Mouse (Mus musculus): Measurements from ENCODE around the gene 4930564D02Rik. TPM values are rescaled to one million over a fixed set of nuclear protein-coding genes. Genes with fewer than 3 reads are reported as not detected.

4930564D02Rik gene
- polyA plus RNA-seq, 1 experiment from 2014 or later, result not detected

GRCm38 (mm10) chr3:105060992-105061391 is 5.7 kb upstream of the 4930564D02Rik start:
- no peaks in the 10 kb centered on the region for H3K36me3 ChIP-seq
- H3K27ac ChIP-seq, result no peak overlapping the region
- no peak for ATAC-seq
- no peak overlapping the region for H3K4me3 ChIP-seq (replicated peaks)
- no peaks in the 10 kb centered on the region for H3K9me3 ChIP-seq
- WGBS, result 84% methylated on average over 6 of the region's 6 CpGs
- peaks cover 5% of the 10 kb centered on the region; the same call in 1 of the 2 replicates for H3K4me1 ChIP-seq (replicated peaks)
- H3K9ac ChIP-seq (replicated peaks), result no peak overlapping the region
- no peak overlapping the region for H3K4me2 ChIP-seq (replicated peaks)
- H3K27me3 ChIP-seq, result peaks cover 19% of the 10 kb centered on the region; the same call in 1 of the 2 replicates

- peaks cover 5% of the 10 kb centered on the region; the same call in 1 of the 2 replicates for H3K4me1 ChIP-seq (replicated peaks)
- H3K9me3 ChIP-seq, result no peaks in the 10 kb centered on the region
- peaks cover 19% of the 10 kb centered on the region; the same call in 1 of the 2 replicates for H3K27me3 ChIP-seq
- no peak overlapping the region for H3K9ac ChIP-seq (replicated peaks)
- no peaks in the 10 kb centered on the region for H3K36me3 ChIP-seq
- H3K4me2 ChIP-seq (replicated peaks), result no peak overlapping the region
- ATAC-seq, result no peak
- no peak overlapping the region for H3K27ac ChIP-seq
- H3K4me3 ChIP-seq (replicated peaks), result no peak overlapping the region
- WGBS, result 80% methylated on average over 3 of the region's 3 CpGs
Observed at GRCm38 (mm10) chr3:105061496-105061895, 5.1 kb upstream of the 4930564D02Rik start.

GRCm38 (mm10) chr3:105061991-105062390 is 4.7 kb upstream of the 4930564D02Rik start:
- H3K4me2 ChIP-seq (replicated peaks), result no peak overlapping the region
- WGBS, result 61% methylated on average over 1 of the region's 1 CpGs
- no peak overlapping the region for H3K9ac ChIP-seq (replicated peaks)
- no peak for ATAC-seq
- H3K9me3 ChIP-seq, result no peaks in the 10 kb centered on the region
- peaks cover 5% of the 10 kb centered on the region; the same call in 1 of the 2 replicates for H3K4me1 ChIP-seq (replicated peaks)
- peaks cover 19% of the 10 kb centered on the region; the same call in 1 of the 2 replicates for H3K27me3 ChIP-seq
- H3K27ac ChIP-seq, result no peak overlapping the region
- H3K4me3 ChIP-seq (replicated peaks), result no peak overlapping the region
- no peaks in the 10 kb centered on the region for H3K36me3 ChIP-seq

GRCm38 (mm10) chr3:105062676-105063075 is 4.0 kb upstream of the 4930564D02Rik start:
- Histone ChIP-seq H3K4me2 (replicated peaks) (no peak overlapping the region), H3K36me3 (no peaks in the 10 kb centered on the region), H3K4me1 (replicated peaks) (peaks cover 5% of the 10 kb centered on the region; the same call in 1 of the 2 replicates), H3K9me3 (no peaks in the 10 kb centered on the region), H3K4me3 (replicated peaks) (no peak overlapping the region), H3K9ac (replicated peaks) (no peak overlapping the region), H3K27me3 (peaks cover 19% of the 10 kb centered on the region; the same call in 1 of the 2 replicates), H3K27ac (no peak overlapping the region)
- no peak for ATAC-seq
- 90% methylated on average over 9 of the region's 9 CpGs for WGBS

- Histone ChIP-seq H3K27ac (no peak overlapping the region), H3K9ac (replicated peaks) (no peak overlapping the region), H3K4me2 (replicated peaks) (no peak overlapping the region), H3K9me3 (no peaks in the 10 kb centered on the region), H3K36me3 (no peaks in the 10 kb centered on the region), H3K4me3 (replicated peaks) (no peak overlapping the region), H3K4me1 (replicated peaks) (no peaks in the 10 kb centered on the region), H3K27me3 (no peaks in the 10 kb centered on the region)
- no peak for ATAC-seq
- 83% methylated on average over 8 of the region's 8 CpGs for WGBS
Observed at GRCm38 (mm10) chr3:105070553-105070952, 3.9 kb downstream of the 4930564D02Rik start.

GRCm38 (mm10) chr3:105071251-105071650 is 4.6 kb downstream of the 4930564D02Rik start:
- WGBS, result 95% methylated on average over 5 of the region's 5 CpGs
- H3K9me3 ChIP-seq, result no peaks in the 10 kb centered on the region
- no peak overlapping the region for H3K4me3 ChIP-seq (replicated peaks)
- H3K27ac ChIP-seq, result no peak overlapping the region
- H3K36me3 ChIP-seq, result no peaks in the 10 kb centered on the region
- no peaks in the 10 kb centered on the region for H3K4me1 ChIP-seq (replicated peaks)
- no peak overlapping the region for H3K4me2 ChIP-seq (replicated peaks)
- H3K27me3 ChIP-seq, result no peaks in the 10 kb centered on the region
- no peak overlapping the region for H3K9ac ChIP-seq (replicated peaks)
- ATAC-seq, result no peak

GRCm38 (mm10) chr3:105072536-105072935 is 5.9 kb downstream of the 4930564D02Rik start:
- Histone ChIP-seq H3K4me3 (replicated peaks) (no peak overlapping the region), H3K36me3 (no peaks in the 10 kb centered on the region), H3K9ac (replicated peaks) (no peak overlapping the region), H3K4me1 (replicated peaks) (no peaks in the 10 kb centered on the region), H3K9me3 (no peaks in the 10 kb centered on the region), H3K4me2 (replicated peaks) (no peak overlapping the region), H3K27ac (no peak overlapping the region), H3K27me3 (no peaks in the 10 kb centered on the region)
- ATAC-seq, result no peak
- whole genome bisulfite sequencing, result 92% methylated on average over 10 of the region's 10 CpGs

GRCm38 (mm10) chr3:105075796-105076195 is 9.2 kb downstream of the 4930564D02Rik start:
- no peak overlapping the region for H3K9ac ChIP-seq (replicated peaks)
- peaks cover 4% of the 10 kb centered on the region for H3K4me1 ChIP-seq (replicated peaks)
- H3K9me3 ChIP-seq, result no peaks in the 10 kb centered on the region
- no peaks in the 10 kb centered on the region for H3K27me3 ChIP-seq
- no peak overlapping the region for H3K4me3 ChIP-seq (replicated peaks)
- WGBS, result 97% methylated on average over 5 of the region's 5 CpGs
- H3K36me3 ChIP-seq, result no peaks in the 10 kb centered on the region
- no peak overlapping the region for H3K4me2 ChIP-seq (replicated peaks)
- no peak overlapping the region for H3K27ac ChIP-seq
- ATAC-seq, result no peak

GRCm38 (mm10) chr3:105078231-105078826 is 11.7 kb downstream of the 4930564D02Rik start:
- peaks cover 4% of the 10 kb centered on the region for H3K4me1 ChIP-seq (replicated peaks)
- no peak overlapping the region for H3K27ac ChIP-seq
- WGBS, result 18% methylated on average over 7 of the region's 7 CpGs
- no peaks in the 10 kb centered on the region for H3K27me3 ChIP-seq
- no peaks in the 10 kb centered on the region for H3K9me3 ChIP-seq
- H3K4me2 ChIP-seq (replicated peaks), result no peak overlapping the region
- H3K4me3 ChIP-seq (replicated peaks), result no peak overlapping the region
- ATAC-seq, result peak; percentile 93
- no peak overlapping the region for H3K9ac ChIP-seq (replicated peaks)
- H3K36me3 ChIP-seq, result no peaks in the 10 kb centered on the region

- Histone ChIP-seq H3K9ac (replicated peaks) (no peak overlapping the region), H3K27ac (no peak overlapping the region), H3K27me3 (no peaks in the 10 kb centered on the region), H3K9me3 (no peaks in the 10 kb centered on the region), H3K36me3 (no peaks in the 10 kb centered on the region), H3K4me1 (replicated peaks) (0 out of 2 replicates have a peak, but pooled peaks cover 1% of the 10 kb centered on the region), H3K4me2 (replicated peaks) (no peak overlapping the region), H3K4me3 (replicated peaks) (no peak overlapping the region)
- no peak for ATAC-seq
- 80% methylated on average over 3 of the region's 3 CpGs for WGBS
Observed at GRCm38 (mm10) chr3:105087344-105087743, 20.7 kb downstream of the 4930564D02Rik start.

GRCm38 (mm10) chr3:105088638-105089037 is 22.0 kb downstream of the 4930564D02Rik start:
- no peaks in the 10 kb centered on the region for H3K27me3 ChIP-seq
- WGBS, result 82% methylated on average over 2 of the region's 2 CpGs
- no peak for ATAC-seq
- H3K4me2 ChIP-seq (replicated peaks), result no peak overlapping the region
- H3K27ac ChIP-seq, result no peak overlapping the region
- H3K36me3 ChIP-seq, result no peaks in the 10 kb centered on the region
- H3K4me3 ChIP-seq (replicated peaks), result no peak overlapping the region
- H3K9me3 ChIP-seq, result no peaks in the 10 kb centered on the region
- H3K4me1 ChIP-seq (replicated peaks), result peaks cover 6% of the 10 kb centered on the region; the same call in 1 of the 2 replicates
- no peak overlapping the region for H3K9ac ChIP-seq (replicated peaks)

- no peaks in the 10 kb centered on the region for H3K27me3 ChIP-seq
- H3K9ac ChIP-seq (replicated peaks), result no peak overlapping the region
- H3K27ac ChIP-seq, result no peak overlapping the region
- H3K4me1 ChIP-seq (replicated peaks), result peaks cover 6% of the 10 kb centered on the region; the same call in 1 of the 2 replicates
- H3K4me3 ChIP-seq (replicated peaks), result no peak overlapping the region
- 93% methylated on average over 7 of the region's 7 CpGs for WGBS
- H3K4me2 ChIP-seq (replicated peaks), result no peak overlapping the region
- no peaks in the 10 kb centered on the region for H3K36me3 ChIP-seq
- ATAC-seq, result no peak
- no peaks in the 10 kb centered on the region for H3K9me3 ChIP-seq
Observed at GRCm38 (mm10) chr3:105090147-105090546, 23.5 kb downstream of the 4930564D02Rik start.

- Histone ChIP-seq H3K36me3 (no peaks in the 10 kb centered on the region), H3K9me3 (no peaks in the 10 kb centered on the region), H3K9ac (replicated peaks) (no peak overlapping the region), H3K27me3 (no peaks in the 10 kb centered on the region), H3K4me1 (replicated peaks) (peaks cover 6% of the 10 kb centered on the region; the same call in 1 of the 2 replicates), H3K4me3 (replicated peaks) (no peak overlapping the region), H3K27ac (no peak overlapping the region), H3K4me2 (replicated peaks) (no peak overlapping the region)
- WGBS, result 30% methylated on average over 3 of the region's 3 CpGs
- ATAC-seq, result 0 out of 2 replicates have a peak, but pooled peaks have one; percentile 28
Observed at GRCm38 (mm10) chr3:105090981-105091380, 24.3 kb downstream of the 4930564D02Rik start.

Measured in midbrain, embryonic 13.5 days (tissue).